In the genomic region with DNA sequence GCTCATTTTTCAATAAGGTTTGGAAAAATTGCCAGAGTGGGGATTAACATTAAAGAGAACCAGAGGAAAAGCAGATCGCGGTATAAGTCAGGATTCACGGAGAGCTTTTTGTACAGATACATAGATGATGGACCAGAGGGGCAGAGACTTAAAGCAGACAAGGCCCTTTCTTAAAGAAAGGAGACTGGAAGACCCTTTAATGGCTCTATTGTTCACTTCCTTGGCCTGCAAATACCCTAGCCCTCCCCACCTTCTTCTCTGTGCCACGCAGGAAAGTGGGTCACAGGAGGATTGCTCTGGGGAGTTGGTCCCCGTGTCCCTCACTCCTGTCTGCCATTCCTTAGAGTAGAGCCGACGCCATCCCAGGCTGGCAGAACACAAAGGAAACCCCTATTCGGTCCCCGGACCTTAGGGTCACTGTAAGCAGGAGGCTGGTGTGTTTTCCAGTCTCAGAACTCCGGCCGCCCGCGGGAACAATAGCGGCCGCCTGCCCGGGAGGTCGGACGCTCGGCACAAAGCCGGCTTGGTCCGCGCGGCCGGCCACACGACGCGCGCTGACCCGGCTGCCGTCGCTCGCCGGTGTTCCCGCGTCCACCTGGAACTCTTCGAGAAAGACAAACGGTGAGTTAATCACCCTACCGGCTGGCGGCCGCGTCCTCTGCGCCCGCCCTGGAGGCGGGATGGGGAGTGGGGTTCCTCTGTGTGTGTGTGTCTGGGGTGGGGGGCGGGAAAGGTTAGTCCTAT, we compare ENCODE assay signal across 10 mouse cellular contexts. TPM values are rescaled to one million over a fixed set of nuclear protein-coding genes. Genes with fewer than 3 reads are reported as not detected.
DNase-seq lines count a peak whose midpoint lies in the region; ATAC-seq and TF ChIP-seq lines count a peak whose summit lies in the region.
"Had no signal": no experiment of that assay in that cellular context is flagged by ENCODE, and none has a peak within 500 bp of the region (broad histone marks: within the 10 kb centered on the region; RNA-seq: fewer than 3 reads in every experiment).

No protein-coding gene starts in this region.

- peak overlapping the region; percentile 43 for H3K9ac ChIP-seq in kidney, postnatal 0 days (ENCODE audit: low read depth, low read length)
- H3K9ac ChIP-seq in embryonic facial prominence, embryonic 13.5 days, result peak overlapping the region; percentile 62
- H3K9ac ChIP-seq in intestine, postnatal 0 days (ENCODE audit: low read depth, low read length), result no peak overlapping the region
- peak overlapping the region; percentile 72 for H3K9ac ChIP-seq in neural tube, embryonic 13.5 days

- peak; percentile 19; the same call in 1 of the 2 replicates for ATAC-seq in kidney, postnatal 0 days (replicated peaks; ENCODE audit: low FRiP score, low read depth)
- no peak for ATAC-seq in embryonic facial prominence, embryonic 13.5 days (ENCODE audit: insufficient number of reproducible peaks, insufficient read depth, low FRiP score, low TSS enrichment, low read depth)
- ATAC-seq in intestine, postnatal 0 days, result no peak
- 0 out of 2 replicates have a peak, but pooled peaks have one; percentile 17 for ATAC-seq in neural tube, embryonic 13.5 days (ENCODE audit: low read depth)
- no peak for ATAC-seq in erythroblast, adult 5-6 weeks (replicated peaks; ENCODE audit: low FRiP score, poor library complexity, severe bottlenecking)

- no peaks in the 10 kb centered on the region for H3K27me3 ChIP-seq in kidney, postnatal 0 days (ENCODE audit: insufficient read depth, low read length)
- H3K27me3 ChIP-seq in embryonic facial prominence, embryonic 13.5 days, result peaks cover 99% of the 10 kb centered on the region
- peaks cover 82% of the 10 kb centered on the region for H3K27me3 ChIP-seq in intestine, postnatal 0 days (replicated peaks; ENCODE audit: control insufficient read depth, insufficient read depth, low read length)
- no peaks in the 10 kb centered on the region for H3K27me3 ChIP-seq in neural tube, embryonic 13.5 days

- no peak for TF ChIP-seq CTCF in kidney, postnatal 0 days (IDR thresholded peaks at IDR 0.05; ENCODE audit: low read depth)
- no peak for TF ChIP-seq CTCF in intestine, postnatal 0 days (IDR thresholded peaks at IDR 0.05; ENCODE audit: low read depth)

- no peak for DNase-seq in kidney, postnatal 0 days (ENCODE audit: low spot score)
- DNase-seq in kidney, adult 11 months, result no peak
- no peak for DNase-seq in cerebellum, postnatal 36 days
- DNase-seq in cerebellum, adult 18-20 months, result no peak
- DNase-seq: lung, adult 2 months had no signal

- H3K4me3 ChIP-seq in kidney, postnatal 0 days (replicated peaks; ENCODE audit: low read depth, low read length), result peak overlapping the region; percentile 39
- H3K4me3 ChIP-seq in embryonic facial prominence, embryonic 13.5 days, result peak overlapping the region; percentile 36
- H3K4me3 ChIP-seq in intestine, postnatal 0 days (ENCODE audit: low read depth, low read length), result peak overlapping the region; percentile 26
- peak overlapping the region; percentile 30 for H3K4me3 ChIP-seq in neural tube, embryonic 13.5 days

- peak overlapping the region; percentile 78 for H3K4me2 ChIP-seq in kidney, postnatal 0 days (ENCODE audit: low read length)
- H3K4me2 ChIP-seq in embryonic facial prominence, embryonic 13.5 days, result peak overlapping the region; percentile 58
- H3K4me2 ChIP-seq in intestine, postnatal 0 days (replicated peaks; ENCODE audit: low read depth), result peak overlapping the region; percentile 56
- H3K4me2 ChIP-seq in neural tube, embryonic 13.5 days, result peak overlapping the region; percentile 69

- peak overlapping the region; percentile 26; the same call in 1 of the 2 replicates for H3K27ac ChIP-seq in kidney, postnatal 0 days
- H3K27ac ChIP-seq in embryonic facial prominence, embryonic 13.5 days, result no peak overlapping the region
- H3K27ac ChIP-seq in intestine, postnatal 0 days (ENCODE audit: low read depth, low read length), result no peak overlapping the region
- H3K27ac ChIP-seq in neural tube, embryonic 13.5 days (replicated peaks), result peak overlapping the region; percentile 79

- no peaks in the 10 kb centered on the region for H3K36me3 ChIP-seq in kidney, postnatal 0 days (ENCODE audit: insufficient read depth, low read length)
- H3K36me3 ChIP-seq in embryonic facial prominence, embryonic 13.5 days, result no peaks in the 10 kb centered on the region
- H3K36me3 ChIP-seq in intestine, postnatal 0 days (ENCODE audit: control insufficient read depth, insufficient read depth), result no peaks in the 10 kb centered on the region
- H3K36me3 ChIP-seq in neural tube, embryonic 13.5 days, result peaks cover 9% of the 10 kb centered on the region; the same call in 1 of the 2 replicates

- peaks cover 12% of the 10 kb centered on the region; the same call in 1 of the 2 replicates for H3K4me1 ChIP-seq in kidney, postnatal 0 days (replicated peaks; ENCODE audit: insufficient read depth, low read length)
- peaks cover 22% of the 10 kb centered on the region for H3K4me1 ChIP-seq in embryonic facial prominence, embryonic 13.5 days
- no peaks in the 10 kb centered on the region for H3K4me1 ChIP-seq in intestine, postnatal 0 days (replicated peaks; ENCODE audit: control insufficient read depth, insufficient read depth, low read length)
- H3K4me1 ChIP-seq in neural tube, embryonic 13.5 days (replicated peaks), result peaks cover 63% of the 10 kb centered on the region

- H3K9me3 ChIP-seq in kidney, postnatal 0 days (replicated peaks; ENCODE audit: low read length), result no peaks in the 10 kb centered on the region
- no peaks in the 10 kb centered on the region for H3K9me3 ChIP-seq in embryonic facial prominence, embryonic 13.5 days
- H3K9me3 ChIP-seq in intestine, postnatal 0 days (ENCODE audit: control insufficient read depth), result no peaks in the 10 kb centered on the region
- H3K9me3 ChIP-seq in neural tube, embryonic 13.5 days, result no peaks in the 10 kb centered on the region

- whole genome bisulfite sequencing in kidney, postnatal 0 days, result 6% methylated on average over 45 of the region's 45 CpGs
- 1% methylated on average over 45 of the region's 45 CpGs for WGBS in embryonic facial prominence, embryonic 13.5 days
- WGBS in intestine, postnatal 0 days, result 6% methylated on average over 45 of the region's 45 CpGs
- 2% methylated on average over 45 of the region's 45 CpGs for WGBS in neural tube, embryonic 13.5 days

RNA-seq across cellular contexts. Expression of gene Hoxd1, which starts 10.2 kb away (rescaled TPM):
- polyA plus RNA-seq in kidney, postnatal 0 days (2015; fragmentation: Nextera tagmentation; extraction: Ambion mirVana), result 1.2 and 1.8 TPM in 2 replicates
- 3.8 and 5.4 TPM in 2 replicates for polyA plus RNA-seq in embryonic facial prominence, embryonic 13.5 days (2015; fragmentation: Nextera tagmentation; extraction: Ambion mirVana)
- polyA plus RNA-seq in intestine, postnatal 0 days (2015; fragmentation: Nextera tagmentation; extraction: Ambion mirVana), result not detected in 2 replicates
- polyA plus RNA-seq in neural tube, embryonic 13.5 days (2015; fragmentation: Nextera tagmentation; extraction: Ambion mirVana), result 6.4 and 9.0 TPM in 2 replicates
- total RNA-seq in erythroblast, adult 5-6 weeks (2015; ENCODE audit: low replicate concordance), result not detected in 2 replicates
- total RNA-seq in erythroblast, adult 5-6 weeks (2017; ENCODE audit: low replicate concordance), result not detected in 2 replicates
- polyA plus RNA-seq: lung, adult 2 months; small intestine, adult 2 months had no signal

RNA-seq across cellular contexts. Expression of gene Gm28230, which starts 26.1 kb away (rescaled TPM):
- polyA plus RNA-seq in kidney, postnatal 0 days (2015; fragmentation: Nextera tagmentation; extraction: Ambion mirVana), result 1.1 and 1.3 TPM in 2 replicates
- polyA plus RNA-seq in embryonic facial prominence, embryonic 13.5 days (2015; fragmentation: Nextera tagmentation; extraction: Ambion mirVana), result 0.18 TPM in 1 of 2 replicates, not detected in the other
- 0.17 TPM in 1 of 2 replicates, not detected in the other for polyA plus RNA-seq in intestine, postnatal 0 days (2015; fragmentation: Nextera tagmentation; extraction: Ambion mirVana)
- polyA plus RNA-seq in neural tube, embryonic 13.5 days (2015; fragmentation: Nextera tagmentation; extraction: Ambion mirVana), result 2.2 and 2.4 TPM in 2 replicates
- not detected in 2 replicates for total RNA-seq in erythroblast, adult 5-6 weeks (2015; ENCODE audit: low replicate concordance)
- total RNA-seq in erythroblast, adult 5-6 weeks (2017; ENCODE audit: low replicate concordance), result not detected in 2 replicates

RNA-seq across cellular contexts. Expression of gene Hoxd4, which starts 40.9 kb away (rescaled TPM):
- polyA plus RNA-seq in kidney, postnatal 0 days (2015; fragmentation: Nextera tagmentation; extraction: Ambion mirVana), result 3.3 and 4.4 TPM in 2 replicates
- polyA plus RNA-seq in embryonic facial prominence, embryonic 13.5 days (2015; fragmentation: Nextera tagmentation; extraction: Ambion mirVana), result 0.50 TPM in 1 of 2 replicates, not detected in the other
- polyA plus RNA-seq in intestine, postnatal 0 days (2015; fragmentation: Nextera tagmentation; extraction: Ambion mirVana), result 0.20 and 0.51 TPM in 2 replicates
- 6.9 and 7.2 TPM in 2 replicates for polyA plus RNA-seq in neural tube, embryonic 13.5 days (2015; fragmentation: Nextera tagmentation; extraction: Ambion mirVana)
- not detected in 2 replicates for total RNA-seq in erythroblast, adult 5-6 weeks (2015; ENCODE audit: low replicate concordance)
- not detected in 2 replicates for total RNA-seq in erythroblast, adult 5-6 weeks (2017; ENCODE audit: low replicate concordance)

RNA-seq across cellular contexts. Expression of gene Hoxd3, which starts 40.9 kb away (rescaled TPM):
- 7.9 and 8.0 TPM in 2 replicates for polyA plus RNA-seq in kidney, postnatal 0 days (2015; fragmentation: Nextera tagmentation; extraction: Ambion mirVana)
- 1.5 and 3.3 TPM in 2 replicates for polyA plus RNA-seq in embryonic facial prominence, embryonic 13.5 days (2015; fragmentation: Nextera tagmentation; extraction: Ambion mirVana)
- polyA plus RNA-seq in intestine, postnatal 0 days (2015; fragmentation: Nextera tagmentation; extraction: Ambion mirVana), result 3.2 and 3.3 TPM in 2 replicates
- polyA plus RNA-seq in neural tube, embryonic 13.5 days (2015; fragmentation: Nextera tagmentation; extraction: Ambion mirVana), result 24.2 and 33.8 TPM in 2 replicates
- total RNA-seq in erythroblast, adult 5-6 weeks (2015; ENCODE audit: low replicate concordance), result not detected in 2 replicates
- total RNA-seq in erythroblast, adult 5-6 weeks (2017; ENCODE audit: low replicate concordance), result not detected in 2 replicates

RNA-seq across cellular contexts. Expression of gene Hoxd8, which starts 48.2 kb away (rescaled TPM):
- polyA plus RNA-seq in kidney, postnatal 0 days (2015; fragmentation: Nextera tagmentation; extraction: Ambion mirVana), result 73.4 and 76.7 TPM in 2 replicates
- polyA plus RNA-seq in embryonic facial prominence, embryonic 13.5 days (2015; fragmentation: Nextera tagmentation; extraction: Ambion mirVana), result 2.5 and 3.7 TPM in 2 replicates
- 2.2 and 2.7 TPM in 2 replicates for polyA plus RNA-seq in intestine, postnatal 0 days (2015; fragmentation: Nextera tagmentation; extraction: Ambion mirVana)
- 17.4 and 22.8 TPM in 2 replicates for polyA plus RNA-seq in neural tube, embryonic 13.5 days (2015; fragmentation: Nextera tagmentation; extraction: Ambion mirVana)
- total RNA-seq in erythroblast, adult 5-6 weeks (2015; ENCODE audit: low replicate concordance), result not detected in 2 replicates
- not detected in 2 replicates for total RNA-seq in erythroblast, adult 5-6 weeks (2017; ENCODE audit: low replicate concordance)

Comparison
In these comparisons a context has a peak if more than half of its experiments do, and no peak if none do; other contexts are left out.
1. ATAC-seq: peak in kidney, postnatal 0 days (single experiment) and neural tube, embryonic 13.5 days (single experiment); none in embryonic facial prominence, embryonic 13.5 days (single experiment), intestine, postnatal 0 days (single experiment) and erythroblast, adult 5-6 weeks (single experiment).
2. H3K27ac ChIP-seq: peak in kidney, postnatal 0 days (single experiment) and neural tube, embryonic 13.5 days (single experiment); none in embryonic facial prominence, embryonic 13.5 days (single experiment) and intestine, postnatal 0 days (single experiment).
3. Peak in every context shown above with its lines, with median percentiles within 50 percentile points of each other: H3K4me2 ChIP-seq and H3K4me3 ChIP-seq.